15 mouse cellular contexts compared by ENCODE assay signal in the genomic region with DNA sequence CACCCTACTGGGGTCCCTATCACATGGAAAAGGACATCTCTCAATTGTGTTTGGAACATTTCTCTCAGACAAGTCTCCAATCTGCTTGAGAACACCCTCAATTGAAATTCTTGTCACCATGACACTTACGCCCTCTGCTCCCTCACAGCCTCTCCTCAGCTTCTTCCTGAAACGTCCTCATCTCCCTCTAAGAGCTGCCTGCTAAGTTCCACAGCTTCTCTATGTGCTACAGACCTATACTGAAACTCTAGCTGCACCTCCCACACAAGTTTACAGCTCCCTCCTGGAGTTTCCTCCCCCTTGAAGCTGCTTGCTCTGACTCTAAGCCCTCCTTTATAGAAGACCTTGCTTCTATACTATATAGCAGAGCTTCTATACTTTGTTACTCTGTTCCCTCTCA.
"Had no signal": no experiment of that assay in that cellular context is flagged by ENCODE, and none has a peak within 500 bp of the region (broad histone marks: within the 10 kb centered on the region; RNA-seq: fewer than 3 reads in every experiment).

No protein-coding gene starts in this region.

- DNase-seq: kidney, adult 8-10 months; kidney, postnatal 10 days; kidney, postnatal 36 days; layer of hippocampus, postnatal 36 days; liver; lung, adult 18-20 months; lung, postnatal 10 days; lung, postnatal 36 days; retina, postnatal 1 day; thymus, adult 2 months; thymus, postnatal 14 days; thymus, postnatal 4 days had no signal

- ATAC-seq: liver, embryonic 12.5 days; midbrain, embryonic 13.5 days; midbrain, embryonic 16.5 days had no signal
